Mouse (Mus musculus) adrenal gland, postnatal 4 days (tissue): ENCODE results near the gene Hdac4. TPM values are rescaled to one million over a fixed set of nuclear protein-coding genes. Genes with fewer than 3 reads are reported as not detected.
A peak's percentile ranks its signal among the peaks of the same experiment; 100 is the strongest.

Experiments
- DNase-seq, 2 experiments: peaks; one replicate each; pipeline ENCODE4 v3.0.0; 2021 to 2022; ENCODE audit warnings: low spot score in 2 of 2, mixed read lengths in 2 of 2
- total RNA-seq, 2 experiments: library from RNA; stranded (reverse); gene quantifications; 2 replicates each; pipeline ENCODE4 v1.2.3; 2021

Hdac4 gene
- total RNA-seq, 2 experiments from 2014 or later: 93.3 to 97.8 TPM

DNA sequence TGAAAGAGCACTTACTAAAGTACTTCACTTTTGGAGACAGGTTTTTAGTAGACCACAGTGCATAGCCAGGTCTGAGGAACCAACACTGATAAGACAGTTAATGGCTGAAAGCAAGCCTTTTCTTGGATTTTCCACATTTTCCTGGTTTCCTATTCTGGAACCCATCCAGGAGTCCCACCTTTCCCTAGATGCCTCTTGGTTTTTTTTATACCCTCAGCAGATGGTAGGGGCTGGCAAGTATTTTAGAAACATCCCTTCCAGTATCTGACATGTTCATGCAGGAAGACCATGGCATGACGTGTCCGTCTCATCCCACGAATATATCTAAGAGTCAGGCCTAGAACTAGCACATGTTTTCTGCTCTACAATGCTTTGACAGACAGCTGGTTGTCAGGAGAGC, 59.1 kb downstream of the Hdac4 start:
- no peak for DNase-seq

- no peak for DNase-seq
These were observed 63.3 kb downstream of the Hdac4 start for GRCm38 (mm10) chr1:92132181-92132580.

DNA sequence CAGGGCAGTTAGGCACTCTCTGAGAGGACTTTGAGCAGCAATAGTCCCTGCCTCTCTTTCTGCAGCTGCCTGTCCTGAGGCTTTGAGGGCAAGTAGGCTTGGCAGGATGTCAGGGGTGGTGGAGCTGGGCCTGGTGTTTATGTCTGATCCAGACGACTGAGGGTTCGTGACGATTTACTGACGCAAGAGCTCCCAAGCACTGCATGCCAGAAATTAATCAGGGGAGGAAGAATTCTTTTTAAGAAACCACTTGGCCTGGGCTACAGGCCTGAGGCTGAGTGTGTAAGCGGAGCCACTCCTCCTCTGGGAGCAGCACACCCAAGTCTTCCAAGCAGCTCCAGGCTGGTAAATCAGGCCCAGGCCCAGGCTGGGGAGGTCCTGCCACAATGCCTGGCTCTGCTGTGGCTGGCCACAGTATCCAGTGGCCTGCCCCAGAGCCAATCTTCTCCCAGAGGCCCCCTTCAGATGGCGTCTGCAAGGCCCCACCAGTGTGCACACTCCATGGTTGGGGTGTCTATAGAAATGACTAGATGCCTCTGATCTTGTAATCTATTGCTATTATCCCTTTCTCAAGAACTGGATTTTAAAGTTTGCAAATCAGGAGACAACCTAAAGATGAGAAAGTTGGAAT, 64.9 kb downstream of the Hdac4 start:
- DNase-seq: peak in 1 of 2 experiments; percentile 26

- DNase-seq: no peak
These were observed 65.7 kb downstream of the Hdac4 start for GRCm38 (mm10) chr1:92129751-92130150.

GRCm38 (mm10) chr1:92127785-92128184, 67.7 kb downstream of the Hdac4 start:
- no peak for DNase-seq

DNA sequence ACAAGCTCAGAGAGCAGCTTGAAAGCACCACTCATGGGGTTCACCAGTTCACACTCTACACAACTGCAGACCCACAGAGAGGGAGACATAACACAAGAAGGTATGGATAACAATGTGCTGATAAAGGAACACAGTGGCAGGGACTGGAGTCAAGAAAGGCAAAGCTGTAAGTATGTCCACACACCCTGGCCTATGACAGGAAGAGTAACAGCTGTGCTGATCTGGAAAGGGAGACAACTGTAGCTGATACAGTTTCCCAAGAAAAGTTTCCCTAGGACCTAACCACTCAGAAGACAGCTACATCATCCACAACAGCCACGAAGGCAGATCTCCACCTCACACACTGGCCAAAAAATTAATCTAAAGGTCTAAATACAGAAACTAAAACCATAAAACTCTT, 68.1 kb downstream of the Hdac4 start:
- DNase-seq: no peak

DNA sequence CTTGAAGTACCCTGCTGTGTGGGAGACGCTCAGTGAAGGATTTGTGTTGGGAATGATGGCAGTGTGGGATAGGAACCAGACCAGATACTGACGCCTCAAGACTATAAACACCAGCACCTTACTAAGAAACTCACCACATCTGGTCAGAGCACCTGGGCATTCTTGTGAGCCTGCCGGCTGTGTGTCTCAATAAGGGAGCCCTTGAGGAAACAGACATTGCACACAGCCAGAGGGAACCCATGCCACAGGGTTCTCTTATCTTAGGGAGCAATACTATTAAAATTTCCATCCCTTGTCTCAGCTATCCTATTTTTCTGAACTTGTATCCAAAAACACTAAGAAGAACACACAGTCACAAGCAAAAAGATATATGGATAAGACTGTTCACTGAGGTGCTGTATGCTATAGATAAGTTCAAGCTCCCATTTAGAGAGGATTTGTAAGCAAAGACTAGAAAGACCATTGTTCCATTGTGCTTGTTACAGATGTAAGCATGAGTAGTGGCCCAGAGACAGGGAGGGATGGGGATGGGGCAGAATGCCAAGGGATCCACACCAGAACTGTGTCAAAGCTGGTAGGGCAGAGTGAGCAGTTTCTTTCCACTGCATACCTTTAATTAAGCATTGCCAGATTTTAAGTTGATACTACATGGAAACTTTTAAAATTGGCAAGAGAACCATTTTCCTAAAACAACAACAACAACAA, 70.8 kb downstream of the Hdac4 start:
- DNase-seq: no peak

- DNase-seq: no peak
These were observed 76.2 kb downstream of the Hdac4 start for GRCm38 (mm10) chr1:92119303-92119702.

DNA sequence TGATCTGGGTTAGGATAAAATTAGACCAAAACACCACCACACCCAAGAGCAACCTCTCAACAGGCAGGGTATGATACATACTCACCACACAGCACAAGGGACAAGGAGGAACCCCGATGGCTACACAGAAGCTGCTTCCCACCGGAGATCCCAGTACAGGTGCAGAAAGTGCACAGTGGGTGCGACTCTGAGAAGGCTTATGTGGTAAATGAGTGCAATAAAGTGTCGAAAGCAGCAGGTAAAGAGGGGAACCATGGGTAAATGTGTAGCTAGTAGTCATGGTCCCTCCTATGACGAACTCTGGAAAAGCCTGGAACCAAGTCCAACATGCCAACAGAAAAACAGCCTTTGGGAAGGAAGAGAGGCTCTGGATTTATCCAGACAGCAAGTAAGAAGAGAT, 77.9 kb downstream of the Hdac4 start:
- no peak for DNase-seq

- no peak for DNase-seq
These were observed 79.3 kb downstream of the Hdac4 start for GRCm38 (mm10) chr1:92116169-92116568.

DNA sequence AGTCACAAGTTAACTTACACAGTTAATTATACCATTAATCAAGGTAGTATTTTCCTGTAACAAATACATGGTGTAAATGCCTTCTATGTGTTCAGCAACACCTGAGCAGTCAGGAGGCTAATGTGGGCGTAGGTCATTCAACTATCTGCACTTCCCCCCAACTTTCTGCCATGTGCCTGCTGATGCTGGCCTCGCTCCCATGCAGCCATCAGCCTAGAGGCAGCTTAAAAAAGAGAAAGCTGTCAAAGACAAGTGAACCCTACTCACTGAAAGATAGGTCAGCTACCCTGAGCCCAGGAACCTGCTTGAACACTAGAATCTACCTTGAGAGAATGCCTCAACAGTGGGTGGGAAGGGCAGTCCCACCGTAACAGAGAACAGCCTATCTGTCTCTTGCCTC, 81.4 kb downstream of the Hdac4 start:
- no peak for DNase-seq

DNA sequence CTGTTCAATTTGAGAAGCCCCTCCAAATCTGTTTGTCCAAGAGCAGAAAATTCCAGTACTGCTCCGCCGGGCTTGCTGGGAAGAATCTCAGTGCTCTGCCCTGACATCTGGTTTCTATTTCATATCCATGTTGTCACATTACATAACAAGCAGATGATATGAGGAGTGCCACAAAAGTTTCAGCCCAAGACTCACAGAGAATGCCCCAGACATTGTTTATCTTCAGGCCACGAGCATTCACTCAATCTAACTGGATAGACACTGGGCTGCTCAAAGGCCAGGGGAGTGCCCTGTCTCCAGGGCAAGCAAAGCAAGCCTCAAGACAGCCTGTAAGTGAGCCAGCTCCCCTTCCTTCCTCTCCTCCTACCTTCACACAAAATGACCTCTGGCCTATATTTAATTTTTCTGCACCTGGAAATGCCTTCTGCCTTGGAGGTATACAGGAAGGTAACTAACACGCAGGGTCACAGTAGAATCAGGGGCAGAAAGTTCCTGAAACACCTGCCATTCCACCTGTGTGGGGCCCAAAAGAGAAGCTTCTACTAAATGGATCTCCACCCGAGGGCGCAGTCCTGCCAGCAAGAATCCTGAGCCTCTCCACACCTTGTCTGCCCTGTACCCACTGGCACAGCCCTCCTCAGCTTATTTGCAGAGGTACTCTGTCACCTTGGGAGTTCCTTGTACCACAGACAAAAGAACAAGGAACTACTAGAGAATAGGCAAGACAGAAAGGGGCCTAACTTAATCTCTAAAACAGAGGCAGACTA, 82.1 kb downstream of the Hdac4 start:
- DNase-seq: no peak

- DNase-seq: no peak
These were observed 82.9 kb downstream of the Hdac4 start for GRCm38 (mm10) chr1:92112591-92112990.

- no peak for DNase-seq
These were observed 83.9 kb downstream of the Hdac4 start for GRCm38 (mm10) chr1:92111551-92111950.

DNA sequence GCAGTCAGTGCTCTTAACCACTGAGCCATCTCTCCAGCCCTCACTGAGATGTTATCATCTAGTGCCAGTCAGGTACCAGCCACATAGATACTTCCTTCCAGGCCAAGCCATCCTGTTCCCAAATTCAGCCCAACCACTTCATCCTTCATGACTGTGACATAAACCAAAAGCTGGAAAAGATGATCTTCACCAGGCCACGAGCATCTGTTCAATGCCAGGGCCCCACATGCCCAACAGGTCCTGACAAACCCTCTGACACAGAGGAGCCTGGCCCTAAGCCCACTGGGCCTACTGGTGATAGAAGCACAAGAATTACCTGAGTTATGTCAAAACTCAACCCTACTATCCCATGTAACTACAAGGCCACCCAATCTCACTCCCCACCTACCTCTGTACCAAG, 84.5 kb downstream of the Hdac4 start:
- DNase-seq: no peak

GRCm38 (mm10) chr1:92109221-92109620, 86.3 kb downstream of the Hdac4 start:
- DNase-seq: no peak

DNA sequence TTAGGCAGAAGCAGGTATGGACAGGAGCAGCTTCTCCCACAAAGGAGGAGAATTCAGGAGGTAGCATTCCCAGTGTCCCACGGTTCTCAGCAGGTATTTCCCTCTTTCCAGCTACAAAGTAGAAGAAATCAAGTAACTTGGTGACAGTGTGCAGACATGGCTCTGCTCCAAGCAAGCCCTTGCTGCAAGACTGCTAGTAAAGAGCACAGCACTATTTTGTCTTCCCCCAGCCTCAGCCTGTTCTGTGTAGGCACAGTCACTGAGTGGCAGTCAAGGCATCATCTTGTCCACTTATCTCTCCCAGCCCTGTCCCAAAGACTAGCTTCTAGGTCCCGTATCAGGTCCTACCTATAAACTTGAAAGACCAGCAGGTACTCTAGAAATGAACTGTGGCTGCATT, 86.9 kb downstream of the Hdac4 start:
- no peak for DNase-seq

- no peak for DNase-seq
These were observed 87.5 kb downstream of the Hdac4 start for GRCm38 (mm10) chr1:92107996-92108395.

GRCm38 (mm10) chr1:92107521-92107920, 88.0 kb downstream of the Hdac4 start:
- no peak for DNase-seq

DNA sequence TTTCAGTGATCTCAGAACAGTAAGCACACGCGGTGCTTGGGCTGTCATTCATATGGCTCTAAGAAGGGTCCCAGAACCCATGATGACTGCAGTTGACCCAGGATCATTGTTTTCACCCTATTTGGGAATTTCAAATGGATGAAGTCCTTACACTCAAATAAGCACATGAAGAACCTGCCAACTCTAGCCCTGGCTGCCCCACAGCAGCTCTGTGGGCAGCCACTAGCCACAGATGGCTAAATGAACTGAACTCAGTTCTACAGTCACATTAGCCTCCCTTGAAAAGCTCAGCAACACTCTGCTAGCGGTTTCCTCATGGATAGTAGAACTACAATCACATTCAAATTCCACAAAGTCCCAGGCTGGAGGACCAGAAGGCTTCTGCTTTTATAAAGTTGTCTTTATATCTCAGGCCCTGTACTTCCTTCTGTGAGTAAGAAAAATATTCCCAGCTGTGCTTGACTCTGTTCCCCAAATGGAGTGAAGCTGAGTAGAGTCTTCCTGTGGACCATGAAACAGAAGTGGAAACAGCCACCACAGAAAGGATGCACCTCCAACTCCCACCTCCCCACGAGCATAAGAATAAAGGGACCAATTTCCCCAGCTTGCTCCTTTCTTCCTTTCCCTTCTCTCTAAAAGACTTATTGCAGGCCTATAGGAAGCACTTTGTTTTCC, 88.9 kb downstream of the Hdac4 start:
- DNase-seq: no peak

GRCm38 (mm10) chr1:92104718-92105117, 90.8 kb downstream of the Hdac4 start:
- DNase-seq: no peak

- no peak for DNase-seq
These were observed 91.5 kb downstream of the Hdac4 start for GRCm38 (mm10) chr1:92103971-92104370.
